Mouse (Mus musculus) heart, adult 11 months (tissue): Measurements from ENCODE around the gene Exoc8.

Experiments
- DNase-seq: peaks from one replicate; pipeline ENCODE4 v3.0.0; 2022

The Exoc8 gene

GRCm38 (mm10) chr8:124845131-124845530 lies 52.4 kb downstream of the Exoc8 start:
- no peak for DNase-seq
